Mouse (Mus musculus): ENCODE measurements around the gene Trim23. TPM values are rescaled to one million over a fixed set of nuclear protein-coding genes. Genes with fewer than 3 reads are reported as not detected.

The Trim23 gene
- polyA plus RNA-seq, 1 experiment from 2014 or later = 43.4 TPM

DNA sequence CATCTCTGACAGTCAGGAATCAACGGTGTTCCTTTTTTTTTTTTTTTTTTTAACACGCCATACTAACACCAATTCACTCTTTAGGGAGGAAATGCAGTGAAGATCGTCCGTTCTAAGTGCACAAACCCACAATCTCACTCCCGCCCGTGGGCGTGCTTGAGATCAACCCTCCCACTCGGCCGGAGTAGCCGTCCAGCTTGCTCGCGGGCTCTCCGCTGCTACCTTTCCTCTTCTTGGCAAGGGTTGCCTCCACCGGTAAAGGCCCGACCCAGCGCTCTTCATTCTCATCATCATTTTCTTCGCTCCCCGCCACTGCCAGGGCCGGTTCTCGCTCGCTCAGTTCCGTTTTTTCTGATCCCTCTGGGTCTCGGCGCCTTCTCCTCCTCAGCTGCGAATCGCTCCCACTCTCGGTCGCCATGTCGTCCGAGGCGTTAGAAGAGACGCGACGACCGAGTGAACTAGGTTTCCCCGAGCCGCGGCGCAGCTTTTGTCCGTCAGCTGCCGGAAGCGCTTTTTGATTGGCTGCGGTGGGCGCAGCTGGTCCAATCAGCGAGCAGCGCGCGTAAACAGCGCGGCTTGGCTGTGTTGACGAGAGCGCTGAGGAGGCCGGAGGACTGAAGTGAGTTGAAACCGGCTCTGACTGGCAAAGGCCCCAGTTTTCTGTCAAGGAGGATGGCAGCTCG is 49.9 kb downstream of the Trim23 start, which contains the start of the genes Cenpk and Ppwd1:
Cenpk (plus strand) TSS at position 228 of the 683 bp plus-strand sequence.
Ppwd1 (minus strand) TSS at position 460 of the 683 bp plus-strand sequence.
- Histone ChIP-seq H3K9ac (ENCODE audit: low read depth, low read length) (peak within 1 kb of the TSS; percentile 85), H3K27me3 (ENCODE audit: control insufficient read depth, insufficient read depth, low read depth, low read length) (no peaks in the 10 kb centered on the region), H3K4me2 (ENCODE audit: low read length) (peak within 1 kb of the TSS; percentile 81), H3K9me3 (replicated peaks; ENCODE audit: control insufficient read depth, low read length, poor library complexity, severe bottlenecking) (no peaks in the 10 kb centered on the region), H3K4me1 (ENCODE audit: control insufficient read depth, insufficient read depth, low read length) (peaks cover 16% of the 10 kb centered on the region), H3K36me3 (ENCODE audit: control insufficient read depth, insufficient read depth, low read length) (no peaks in the 10 kb centered on the region), H3K27ac (ENCODE audit: low read length) (peak within 1 kb of the TSS; percentile 93), H3K4me3 (ENCODE audit: low read depth, low read length) (peak within 1 kb of the TSS; percentile 85)
- under 1% methylated on average over 55 of the region's 55 CpGs for WGBS
- ATAC-seq = peak; percentile 100

DNA sequence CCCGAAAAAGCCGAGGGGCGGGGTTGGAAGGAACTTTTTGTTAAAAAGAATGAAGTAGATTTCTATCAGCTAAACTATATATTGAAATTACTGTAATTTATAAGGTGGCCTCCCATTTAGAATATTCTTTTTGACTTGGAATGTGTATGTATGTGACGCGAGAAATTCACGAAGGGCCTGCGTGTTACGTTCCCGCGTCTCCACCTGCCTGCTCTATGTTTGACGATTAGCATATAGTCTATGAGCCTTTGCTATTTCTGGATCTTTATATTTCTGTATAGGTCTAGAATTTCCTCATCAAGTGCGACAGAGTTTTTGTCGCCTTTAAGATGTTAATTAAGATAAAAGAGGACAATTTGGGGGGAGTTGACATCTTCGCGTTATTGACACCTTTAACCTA is 50.6 kb downstream of the Trim23 start:
- Histone ChIP-seq H3K27me3 (ENCODE audit: control insufficient read depth, insufficient read depth, low read depth, low read length) (no peaks in the 10 kb centered on the region), H3K27ac (ENCODE audit: low read length) (no peak overlapping the region), H3K9me3 (replicated peaks; ENCODE audit: control insufficient read depth, low read length, poor library complexity, severe bottlenecking) (no peaks in the 10 kb centered on the region), H3K4me3 (ENCODE audit: low read depth, low read length) (peak overlapping the region; percentile 85), H3K9ac (ENCODE audit: low read depth, low read length) (peak overlapping the region; percentile 85; the same call in 1 of the 2 replicates), H3K36me3 (ENCODE audit: control insufficient read depth, insufficient read depth, low read length) (no peaks in the 10 kb centered on the region), H3K4me1 (ENCODE audit: control insufficient read depth, insufficient read depth, low read length) (peaks cover 16% of the 10 kb centered on the region), H3K4me2 (ENCODE audit: low read length) (peak overlapping the region; percentile 77)
- WGBS = 7% methylated on average over 15 of the region's 15 CpGs
- ATAC-seq = peak; percentile 36

Other genes with a start within 250 kb of the Trim23 start
- 76.3 and 82.4 TPM in 2 replicates for gene Nln, start 69.2 kb upstream of the Trim23 start, polyA plus RNA-seq (2015; fragmentation: Nextera tagmentation; extraction: Ambion mirVana)
- 29.0 and 29.1 TPM in 2 replicates for gene Sgtb, start 69.1 kb upstream of the Trim23 start, polyA plus RNA-seq (2015; fragmentation: Nextera tagmentation; extraction: Ambion mirVana)
- gene Trappc13, start 328 bp upstream of the Trim23 start, polyA plus RNA-seq (2015; fragmentation: Nextera tagmentation; extraction: Ambion mirVana) = 51.6 and 61.1 TPM in 2 replicates
- gene Cenpk, start 49.8 kb downstream of the Trim23 start, polyA plus RNA-seq (2015; fragmentation: Nextera tagmentation; extraction: Ambion mirVana) = 9.6 and 10.6 TPM in 2 replicates
- gene Ppwd1, start 50.0 kb downstream of the Trim23 start, polyA plus RNA-seq (2015; fragmentation: Nextera tagmentation; extraction: Ambion mirVana) = 6.4 and 6.7 TPM in 2 replicates
- gene Adamts6, start 109.0 kb downstream of the Trim23 start, polyA plus RNA-seq (2015; fragmentation: Nextera tagmentation; extraction: Ambion mirVana) = 1.5 and 1.9 TPM in 2 replicates